Mouse (Mus musculus) intestine, embryonic 16.5 days (tissue): ENCODE results near the gene Disc1. TPM values are rescaled to one million over a fixed set of nuclear protein-coding genes. Genes with fewer than 3 reads are reported as not detected.

ENCODE experiments used
- ATAC-seq: fragments of 200-750 bp; cut with Nextera tagmentation; 2 replicates; pipeline ENCODE4 v1.8.0; 2017; ENCODE audit warnings: moderate TSS enrichment, moderate library complexity
- H3K27ac ChIP-seq: fragments of 300-500 bp; sonication (generic); 2 replicates; pipeline ENCODE4 v1.5.1; 2014; ENCODE audit warnings: mild to moderate bottlenecking, low read length
- H3K27me3 ChIP-seq: fragments of 300-500 bp; sonication (generic); replicated peaks from 2 replicates; pipeline ENCODE4 v1.6.1; 2014; ENCODE audit warnings: low read length, control low read depth, mixed read lengths; ENCODE audit not compliant: control insufficient read depth, insufficient read depth
- H3K36me3 ChIP-seq: fragments of 300-500 bp; sonication (generic); 2 replicates; pipeline ENCODE4 v1.6.1; 2014; ENCODE audit warnings: low read length, control low read depth; ENCODE audit not compliant: control insufficient read depth, insufficient read depth
- H3K4me1 ChIP-seq: fragments of 300-500 bp; sonication (generic); 2 replicates; pipeline ENCODE4 v1.6.1; 2014; ENCODE audit warnings: low read length, control low read depth, mixed read lengths; ENCODE audit not compliant: control insufficient read depth, insufficient read depth
- H3K4me2 ChIP-seq: fragments of 300-500 bp; sonication (generic); 2 replicates; pipeline ENCODE4 v1.6.1; 2014; ENCODE audit warnings: low read depth, low read length, control low read depth
- H3K4me3 ChIP-seq: fragments of 300-500 bp; sonication (generic); 2 replicates; pipeline ENCODE4 v1.5.1; 2014; ENCODE audit warnings: mild to moderate bottlenecking, low read length
- H3K9ac ChIP-seq: fragments of 300-500 bp; sonication (generic); 2 replicates; pipeline ENCODE4 v1.6.1; 2014; ENCODE audit warnings: low read depth, low read length
- H3K9me3 ChIP-seq: fragments of 300-500 bp; sonication (generic); 2 replicates; pipeline ENCODE4 v1.6.1; 2016; ENCODE audit warnings: low read length, control low read depth; ENCODE audit not compliant: control insufficient read depth
- WGBS: fragments of 180-500 bp; shearing (Covaris S2); extraction: QIAGEN DNeasy Blood & Tissue Kit; methylation state at CpG from one replicate; pipeline ENCODE4 v1.1.7; 2014; 5-methylcytosine and 5-hydroxymethylcytosine counted together
- polyA plus RNA-seq: library from polyadenylated mRNA; unstranded; fragments of >200 nt; fragmentation: Nextera tagmentation; extraction: Ambion mirVana; gene quantifications from 2 replicates; pipeline ENCODE4 v1.2.1, GENCODE M21; 2015

Disc1 gene
- polyA plus RNA-seq, 1 experiment from 2014 or later, result 1.7 TPM

DNA sequence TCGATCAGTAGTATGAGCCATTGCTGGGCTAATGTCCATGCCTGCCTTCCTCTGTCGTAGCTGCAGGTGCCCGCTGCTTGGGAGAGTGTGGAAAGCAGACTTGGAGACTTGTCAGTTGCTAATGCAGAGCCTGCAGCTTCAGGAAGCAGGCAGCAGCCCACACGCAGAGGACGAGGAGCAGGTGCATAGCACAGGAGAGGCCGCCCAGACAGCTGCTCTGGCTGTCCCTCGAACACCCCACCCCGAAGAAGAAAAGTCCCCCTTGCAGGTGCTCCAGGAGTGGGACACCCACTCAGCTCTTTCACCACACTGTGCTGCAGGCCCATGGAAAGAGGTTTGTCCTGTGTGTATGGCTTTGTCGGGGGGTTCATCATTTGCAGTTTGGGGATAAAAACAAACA lies 178.7 kb downstream of the Disc1 start:
- H3K9ac ChIP-seq, result no peak overlapping the region
- H3K4me1 ChIP-seq, result peaks cover 10% of the 10 kb centered on the region
- no peaks in the 10 kb centered on the region for H3K9me3 ChIP-seq
- H3K27me3 ChIP-seq, result 0 out of 2 replicates have a peak, but pooled peaks cover 5% of the 10 kb centered on the region
- no peaks in the 10 kb centered on the region for H3K36me3 ChIP-seq
- no peak overlapping the region for H3K4me2 ChIP-seq
- H3K27ac ChIP-seq, result no peak overlapping the region
- no peak for ATAC-seq
- WGBS, result 65% methylated on average over 9 of the region's 9 CpGs
- no peak overlapping the region for H3K4me3 ChIP-seq

DNA sequence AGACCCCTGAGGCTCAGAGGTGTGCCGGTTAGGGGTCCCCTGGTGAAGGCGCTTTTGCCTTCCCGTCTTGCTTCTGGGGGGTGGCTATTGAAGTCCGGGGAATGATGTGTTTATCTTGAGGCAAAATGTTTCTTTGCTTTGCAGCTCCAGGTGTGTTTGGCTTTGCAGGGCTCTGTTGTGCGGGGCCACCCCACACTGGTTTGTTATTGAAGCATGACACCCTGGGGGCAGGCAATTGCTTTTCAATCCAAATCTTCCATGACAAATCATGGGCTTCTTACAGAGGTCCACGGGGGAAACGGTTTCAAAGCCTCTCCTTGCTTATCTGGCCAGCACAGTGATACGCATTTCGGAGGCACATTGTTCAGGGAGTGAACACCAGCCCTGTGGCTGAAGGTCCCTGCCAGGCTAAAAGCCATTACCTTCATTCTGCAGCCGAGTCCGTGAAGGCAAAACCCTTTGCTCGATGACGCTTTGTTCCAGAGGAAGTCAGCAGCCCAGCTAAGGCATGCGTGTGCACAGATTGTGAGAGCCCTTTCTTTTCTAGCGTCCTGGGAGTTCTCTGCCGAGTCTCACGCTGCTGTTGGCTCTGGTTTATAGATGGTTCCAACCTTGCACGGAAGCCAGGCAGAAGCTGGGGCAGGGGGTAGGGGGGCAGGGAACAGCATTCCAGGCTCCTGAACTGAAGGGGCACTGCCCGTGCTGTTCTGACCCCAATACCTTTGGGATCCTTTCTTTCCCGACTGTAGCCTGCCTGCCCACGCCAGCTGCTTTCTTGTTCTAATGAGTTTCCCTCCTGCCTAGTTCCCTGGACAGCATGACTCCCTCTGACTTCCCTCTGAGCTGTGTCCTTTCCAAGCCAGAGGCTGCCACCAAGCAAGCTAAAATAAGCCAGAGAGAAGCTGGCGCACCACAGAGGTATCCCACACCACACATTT lies 182.2 kb downstream of the Disc1 start:
- WGBS, result 20% methylated on average over 22 of the region's 22 CpGs
- peak; percentile 40; the same call in 1 of the 2 replicates for ATAC-seq
- peak overlapping the region; percentile 24 for H3K4me2 ChIP-seq
- peaks cover 8% of the 10 kb centered on the region for H3K4me1 ChIP-seq
- 0 out of 2 replicates have a peak, but pooled peaks cover 5% of the 10 kb centered on the region for H3K27me3 ChIP-seq
- H3K4me3 ChIP-seq, result no peak overlapping the region
- H3K9ac ChIP-seq, result peak overlapping the region; percentile 58
- H3K36me3 ChIP-seq, result no peaks in the 10 kb centered on the region
- H3K27ac ChIP-seq, result peak overlapping the region; percentile 50
- H3K9me3 ChIP-seq, result no peaks in the 10 kb centered on the region

GRCm38 (mm10) chr8:125240763-125241162 lies 186.8 kb downstream of the Disc1 start:
- no peak overlapping the region for H3K4me2 ChIP-seq
- peaks cover 22% of the 10 kb centered on the region for H3K4me1 ChIP-seq
- no peaks in the 10 kb centered on the region for H3K9me3 ChIP-seq
- ATAC-seq, result no peak
- H3K27me3 ChIP-seq, result no peaks in the 10 kb centered on the region
- no peaks in the 10 kb centered on the region for H3K36me3 ChIP-seq
- H3K4me3 ChIP-seq, result no peak overlapping the region
- H3K27ac ChIP-seq, result no peak overlapping the region
- H3K9ac ChIP-seq, result no peak overlapping the region
- WGBS, result 52% methylated on average over 4 of the region's 4 CpGs

- Histone ChIP-seq H3K4me2 (no peak overlapping the region), H3K27ac (peak overlapping the region; percentile 70)
- peak; percentile 57 for ATAC-seq
Observed at GRCm38 (mm10) chr8:125242382-125242781, 188.4 kb downstream of the Disc1 start.

DNA sequence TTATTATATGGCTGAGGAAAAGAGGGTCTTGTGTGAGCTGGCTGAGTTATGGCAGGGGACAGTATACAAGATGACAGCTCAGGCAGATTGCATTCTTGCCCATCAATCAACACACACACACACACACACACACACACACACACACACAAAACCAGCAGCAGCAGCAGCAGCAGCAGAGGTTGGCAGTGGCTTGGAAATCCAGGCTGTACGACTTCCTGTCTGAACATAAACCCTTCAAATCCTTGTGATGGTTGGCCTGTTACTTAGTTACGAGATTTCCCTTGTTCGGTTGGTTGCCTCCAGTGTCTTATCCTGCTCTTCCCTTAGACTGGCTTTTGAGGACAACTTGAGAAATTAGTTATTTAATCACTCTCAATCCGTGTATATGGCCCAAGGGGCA lies 188.9 kb downstream of the Disc1 start:
- peaks cover 23% of the 10 kb centered on the region for H3K4me1 ChIP-seq
- no peaks in the 10 kb centered on the region for H3K9me3 ChIP-seq
- no peak overlapping the region for H3K4me3 ChIP-seq
- 0 out of 2 replicates have a peak, but pooled peaks have one; percentile 16 for ATAC-seq
- H3K27me3 ChIP-seq, result no peaks in the 10 kb centered on the region
- H3K9ac ChIP-seq, result no peak overlapping the region
- H3K27ac ChIP-seq, result peak overlapping the region; percentile 70; the same call in 1 of the 2 replicates
- no peak overlapping the region for H3K4me2 ChIP-seq
- H3K36me3 ChIP-seq, result no peaks in the 10 kb centered on the region
- WGBS, result 30% methylated on average over 4 of the region's 4 CpGs

More at GRCm38 (mm10) chr8:125242382-125242781, 188.4 kb downstream of the Disc1 start:
- H3K9me3 ChIP-seq, result no peaks in the 10 kb centered on the region
- no peaks in the 10 kb centered on the region for H3K27me3 ChIP-seq
- WGBS, result 33% methylated on average over 10 of the region's 10 CpGs
- H3K4me1 ChIP-seq, result peaks cover 23% of the 10 kb centered on the region
- H3K4me3 ChIP-seq, result no peak overlapping the region
- no peak overlapping the region for H3K9ac ChIP-seq
- H3K36me3 ChIP-seq, result no peaks in the 10 kb centered on the region

DNA sequence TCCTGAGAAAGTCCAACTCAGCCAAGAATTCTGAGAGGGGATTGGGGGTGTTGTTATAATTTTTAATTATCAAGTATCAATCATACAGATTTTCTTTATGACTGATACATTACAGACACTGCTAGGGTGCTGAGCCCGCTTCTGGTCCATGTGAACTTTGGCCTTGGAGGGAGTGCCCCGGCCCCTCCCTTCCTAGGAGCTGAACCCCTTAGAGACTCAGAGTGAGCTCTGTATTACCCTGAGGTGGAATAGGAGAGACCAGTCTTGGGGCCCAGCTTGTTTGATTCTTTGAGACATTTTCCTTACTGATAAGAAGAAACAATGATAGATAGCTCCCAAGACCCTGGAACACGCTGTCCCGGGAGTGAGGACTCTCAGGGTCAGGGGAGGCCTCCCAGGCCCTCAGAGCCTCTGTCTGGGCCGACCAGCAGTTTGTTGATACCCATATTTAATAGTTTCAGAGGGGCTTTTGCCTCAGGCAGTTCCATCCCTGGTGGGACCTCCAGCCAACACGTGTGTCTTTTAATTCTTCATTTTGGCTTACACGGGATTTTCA lies 192.8 kb downstream of the Disc1 start:
- no peaks in the 10 kb centered on the region for H3K27me3 ChIP-seq
- peak; percentile 87 for ATAC-seq

GRCm38 (mm10) chr8:125247349-125247748 lies 193.4 kb downstream of the Disc1 start:
- ATAC-seq, result peak; percentile 51; the same call in 1 of the 2 replicates

More for the DNA sequence above, 192.8 kb downstream of the Disc1 start:
- H3K9me3 ChIP-seq, result no peaks in the 10 kb centered on the region
- H3K36me3 ChIP-seq, result no peaks in the 10 kb centered on the region
- WGBS, result 33% methylated on average over 7 of the region's 7 CpGs
- H3K4me2 ChIP-seq, result no peak overlapping the region
- H3K9ac ChIP-seq, result no peak overlapping the region
- no peak overlapping the region for H3K27ac ChIP-seq
- H3K4me1 ChIP-seq, result peaks cover 19% of the 10 kb centered on the region
- no peak overlapping the region for H3K4me3 ChIP-seq

DNA sequence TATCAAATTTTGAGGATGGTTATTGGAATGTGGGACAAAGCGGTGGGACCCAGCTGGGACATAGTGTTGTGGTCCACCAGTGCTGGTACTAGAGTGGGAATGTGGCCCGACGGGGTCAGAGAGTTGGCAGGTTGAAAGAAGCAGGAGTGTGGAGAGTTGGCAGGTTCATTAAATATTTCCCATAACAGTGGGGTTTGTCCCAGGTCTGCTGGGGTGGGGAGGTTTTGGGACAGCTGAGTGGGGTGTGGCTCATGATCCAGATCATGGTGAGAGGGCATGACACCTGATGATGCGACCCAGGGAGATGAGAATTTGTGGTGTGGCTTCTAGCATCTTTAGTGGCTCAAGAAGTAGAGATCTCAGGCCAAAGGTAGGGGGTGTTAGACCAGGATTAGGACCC lies 199.0 kb downstream of the Disc1 start:
- H3K4me3 ChIP-seq, result no peak overlapping the region
- no peaks in the 10 kb centered on the region for H3K9me3 ChIP-seq
- H3K36me3 ChIP-seq, result no peaks in the 10 kb centered on the region
- ATAC-seq, result no peak
- H3K27ac ChIP-seq, result no peak overlapping the region
- H3K4me2 ChIP-seq, result no peak overlapping the region
- H3K27me3 ChIP-seq, result no peaks in the 10 kb centered on the region
- peaks cover 13% of the 10 kb centered on the region for H3K4me1 ChIP-seq
- H3K9ac ChIP-seq, result no peak overlapping the region
- WGBS, result 93% methylated on average over 4 of the region's 4 CpGs

More at GRCm38 (mm10) chr8:125247349-125247748, 193.4 kb downstream of the Disc1 start:
- Histone ChIP-seq H3K27ac (no peak overlapping the region), H3K9me3 (no peaks in the 10 kb centered on the region), H3K9ac (no peak overlapping the region), H3K4me2 (no peak overlapping the region), H3K36me3 (no peaks in the 10 kb centered on the region), H3K4me1 (peaks cover 14% of the 10 kb centered on the region), H3K27me3 (no peaks in the 10 kb centered on the region), H3K4me3 (no peak overlapping the region)
- WGBS, result 5% methylated on average over 1 of the region's 1 CpGs

GRCm38 (mm10) chr8:125253505-125254180 lies 199.6 kb downstream of the Disc1 start:
- Histone ChIP-seq H3K4me3 (peak overlapping the region; percentile 50), H3K4me2 (peak overlapping the region; percentile 76), H3K27ac (peak overlapping the region; percentile 60), H3K9me3 (no peaks in the 10 kb centered on the region), H3K9ac (0 out of 2 replicates have a peak overlapping the region, but pooled peaks have one; percentile 63), H3K4me1 (peaks cover 13% of the 10 kb centered on the region), H3K27me3 (no peaks in the 10 kb centered on the region), H3K36me3 (no peaks in the 10 kb centered on the region)
- ATAC-seq, result peak; percentile 47
- WGBS, result 45% methylated on average over 10 of the region's 10 CpGs
